Mouse (Mus musculus): ENCODE results near the gene Pth. TPM values are rescaled to one million over a fixed set of nuclear protein-coding genes. Genes with fewer than 3 reads are reported as not detected.

Pth gene
- not detected in 2 replicates for polyA plus RNA-seq (2016; fragmentation: Nextera tagmentation; extraction: Ambion mirVana)

DNA sequence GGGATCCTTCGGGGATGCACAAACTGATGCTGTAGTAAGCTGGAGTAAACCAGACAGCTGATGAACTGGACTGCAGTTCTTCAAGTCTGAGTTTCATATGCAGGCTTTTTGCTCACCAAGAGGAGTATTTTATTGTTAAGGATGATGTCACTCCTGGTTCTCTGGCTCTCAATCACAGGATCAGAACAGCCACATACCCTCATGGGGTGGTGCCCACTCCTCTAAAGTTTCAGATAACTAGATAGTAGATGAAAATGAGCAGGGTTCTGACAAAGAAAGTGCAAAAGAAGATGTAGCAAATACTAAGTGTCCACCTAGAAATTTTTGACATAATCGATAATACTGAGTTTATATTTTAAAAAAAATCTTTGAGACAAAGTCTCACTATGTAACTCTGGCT lies at the start of gene Pth:
Pth (minus strand) TSS at position 101 of the 400 bp plus-strand sequence.
- Histone ChIP-seq H3K27me3 (ENCODE audit: low read depth, poor library complexity, severe bottlenecking) (no peaks in the 10 kb centered on the region), H3K4me3 (no peak within 1 kb of the TSS), H3K36me3 (no peaks in the 10 kb centered on the region), H3K27ac (no peak within 1 kb of the TSS), H3K4me1 (no peaks in the 10 kb centered on the region), H3K9me3 (replicated peaks) (no peaks in the 10 kb centered on the region)
- 90% methylated on average over 2 of the region's 2 CpGs for WGBS
- DNase-seq (ENCODE audit: low spot score), result no peak

DNA sequence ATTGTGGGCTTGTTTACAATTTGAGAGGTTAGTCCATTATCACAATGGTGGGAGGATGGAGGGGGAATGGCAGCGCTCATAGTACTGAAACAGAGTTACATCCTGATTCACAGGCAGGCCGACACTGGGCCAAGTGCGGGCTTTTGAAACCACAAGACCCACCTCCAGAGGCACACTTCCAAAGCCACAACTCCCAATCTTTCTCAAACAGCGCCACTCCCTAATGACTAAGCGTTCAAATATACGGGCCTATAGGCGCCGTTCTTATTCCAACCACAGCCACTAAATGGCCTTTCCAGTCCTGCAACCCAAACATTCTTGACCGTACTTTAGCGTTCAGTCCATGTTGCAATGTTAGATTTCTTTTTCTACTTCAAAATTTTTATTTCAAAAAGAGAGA lies 47.9 kb upstream of the Pth start:
- Histone ChIP-seq H3K9me3 (replicated peaks) (no peaks in the 10 kb centered on the region), H3K4me3 (no peak overlapping the region), H3K27me3 (ENCODE audit: low read depth, poor library complexity, severe bottlenecking) (no peaks in the 10 kb centered on the region), H3K36me3 (no peaks in the 10 kb centered on the region), H3K27ac (no peak overlapping the region), H3K4me1 (no peaks in the 10 kb centered on the region)
- DNase-seq (ENCODE audit: low spot score), result no peak
- 87% methylated on average over 10 of the region's 10 CpGs for WGBS

DNA sequence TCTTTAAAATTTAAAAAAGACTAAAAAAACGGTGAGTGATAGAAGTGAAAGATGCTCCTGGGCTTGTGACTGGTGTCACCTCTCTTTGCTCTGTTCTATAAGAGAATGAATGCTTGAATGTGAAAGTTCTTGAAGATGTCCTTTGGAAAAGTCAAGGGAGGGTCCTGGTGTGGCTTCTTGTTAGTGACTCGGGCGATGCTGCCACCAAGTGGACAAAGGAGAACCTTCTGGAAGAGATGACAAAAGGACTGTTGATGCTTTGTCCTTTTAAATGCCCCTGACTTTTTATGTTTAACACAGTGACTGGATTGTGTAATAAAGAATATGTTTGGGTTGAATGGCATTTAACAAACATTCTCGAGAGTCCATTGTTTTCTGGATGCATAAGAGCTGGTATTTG lies 45.9 kb upstream of the Pth start:
- no peaks in the 10 kb centered on the region for H3K4me1 ChIP-seq
- WGBS, result 26% methylated on average over 4 of the region's 4 CpGs
- H3K4me3 ChIP-seq, result no peak overlapping the region
- H3K9me3 ChIP-seq (replicated peaks), result no peaks in the 10 kb centered on the region
- H3K36me3 ChIP-seq, result no peaks in the 10 kb centered on the region
- H3K27ac ChIP-seq, result no peak overlapping the region
- peak; percentile 46 for DNase-seq (ENCODE audit: low spot score)
- no peaks in the 10 kb centered on the region for H3K27me3 ChIP-seq (ENCODE audit: low read depth, poor library complexity, severe bottlenecking)

DNA sequence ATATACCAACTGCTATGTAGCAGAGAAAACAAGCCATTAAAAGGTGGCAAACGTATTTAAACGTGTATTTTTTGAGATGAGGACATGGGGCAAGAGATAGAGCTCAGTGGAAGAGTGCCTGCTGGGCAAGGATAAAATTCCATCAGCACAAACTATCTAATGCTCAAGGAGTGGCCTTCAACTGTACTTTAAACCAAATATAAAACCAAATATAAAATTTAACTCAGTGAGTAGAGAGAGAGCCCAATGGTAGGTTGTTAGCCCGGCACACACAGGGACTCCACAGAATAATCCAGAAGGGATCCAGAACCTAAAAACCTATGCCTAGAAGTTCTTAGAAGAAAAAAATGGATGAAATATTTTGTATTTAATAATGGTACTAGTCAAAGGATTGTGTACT lies 45.1 kb upstream of the Pth start:
- WGBS, result 81% methylated on average over 3 of the region's 3 CpGs
- no peaks in the 10 kb centered on the region for H3K36me3 ChIP-seq
- H3K4me1 ChIP-seq, result no peaks in the 10 kb centered on the region
- H3K27me3 ChIP-seq (ENCODE audit: low read depth, poor library complexity, severe bottlenecking), result no peaks in the 10 kb centered on the region
- H3K4me3 ChIP-seq, result no peak overlapping the region
- no peak overlapping the region for H3K27ac ChIP-seq
- no peaks in the 10 kb centered on the region for H3K9me3 ChIP-seq (replicated peaks)
- DNase-seq (ENCODE audit: low spot score), result no peak

DNA sequence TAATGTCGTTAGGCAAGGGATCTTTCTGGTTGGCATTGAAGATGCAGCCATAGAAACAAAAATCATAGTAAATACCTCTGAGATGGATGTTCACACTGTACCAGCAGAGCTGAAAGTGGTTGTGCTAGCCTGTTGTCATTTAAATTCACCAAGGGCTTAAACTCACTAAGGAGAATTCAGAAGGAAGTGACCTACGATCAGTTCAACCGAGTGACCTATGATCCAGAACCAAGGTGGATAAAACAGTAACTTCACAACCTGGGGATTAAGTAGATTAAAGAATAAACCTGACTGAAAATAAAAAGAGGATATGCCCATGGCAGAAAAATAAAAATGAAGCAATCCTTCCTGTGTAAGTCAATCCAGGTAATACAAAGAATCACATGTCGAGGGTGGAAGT lies 44.5 kb upstream of the Pth start:
- no peaks in the 10 kb centered on the region for H3K9me3 ChIP-seq (replicated peaks)
- no peak overlapping the region for H3K27ac ChIP-seq
- H3K36me3 ChIP-seq, result no peaks in the 10 kb centered on the region
- H3K27me3 ChIP-seq (ENCODE audit: low read depth, poor library complexity, severe bottlenecking), result no peaks in the 10 kb centered on the region
- 87% methylated on average over 4 of the region's 4 CpGs for WGBS
- H3K4me3 ChIP-seq, result no peak overlapping the region
- no peaks in the 10 kb centered on the region for H3K4me1 ChIP-seq
- DNase-seq (ENCODE audit: low spot score), result no peak

DNA sequence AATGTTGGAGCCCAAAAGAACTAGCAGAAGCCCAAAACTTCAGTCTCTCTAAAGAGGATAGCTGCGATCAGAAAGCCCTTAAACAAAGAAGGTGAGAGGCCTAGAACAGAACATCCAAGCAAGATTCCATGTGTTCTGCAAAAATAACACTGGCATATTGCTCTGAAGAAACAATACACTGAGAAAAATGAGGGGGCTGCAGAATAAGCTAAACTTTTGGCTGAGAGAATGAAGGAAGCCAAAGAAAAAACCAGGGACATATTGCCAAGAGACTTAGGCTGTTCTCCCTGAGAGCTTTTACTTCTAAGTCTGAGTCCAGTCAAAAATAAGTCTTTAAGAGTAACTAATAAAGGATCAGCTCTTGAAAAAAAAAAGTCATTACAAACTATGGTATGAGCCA lies 32.4 kb upstream of the Pth start:
- Histone ChIP-seq H3K4me3 (no peak overlapping the region), H3K27ac (no peak overlapping the region), H3K9me3 (replicated peaks) (no peaks in the 10 kb centered on the region), H3K4me1 (no peaks in the 10 kb centered on the region), H3K27me3 (ENCODE audit: low read depth, poor library complexity, severe bottlenecking) (no peaks in the 10 kb centered on the region), H3K36me3 (no peaks in the 10 kb centered on the region)
- 87% methylated on average over 1 of the region's 1 CpGs for WGBS
- DNase-seq (ENCODE audit: low spot score), result no peak

DNA sequence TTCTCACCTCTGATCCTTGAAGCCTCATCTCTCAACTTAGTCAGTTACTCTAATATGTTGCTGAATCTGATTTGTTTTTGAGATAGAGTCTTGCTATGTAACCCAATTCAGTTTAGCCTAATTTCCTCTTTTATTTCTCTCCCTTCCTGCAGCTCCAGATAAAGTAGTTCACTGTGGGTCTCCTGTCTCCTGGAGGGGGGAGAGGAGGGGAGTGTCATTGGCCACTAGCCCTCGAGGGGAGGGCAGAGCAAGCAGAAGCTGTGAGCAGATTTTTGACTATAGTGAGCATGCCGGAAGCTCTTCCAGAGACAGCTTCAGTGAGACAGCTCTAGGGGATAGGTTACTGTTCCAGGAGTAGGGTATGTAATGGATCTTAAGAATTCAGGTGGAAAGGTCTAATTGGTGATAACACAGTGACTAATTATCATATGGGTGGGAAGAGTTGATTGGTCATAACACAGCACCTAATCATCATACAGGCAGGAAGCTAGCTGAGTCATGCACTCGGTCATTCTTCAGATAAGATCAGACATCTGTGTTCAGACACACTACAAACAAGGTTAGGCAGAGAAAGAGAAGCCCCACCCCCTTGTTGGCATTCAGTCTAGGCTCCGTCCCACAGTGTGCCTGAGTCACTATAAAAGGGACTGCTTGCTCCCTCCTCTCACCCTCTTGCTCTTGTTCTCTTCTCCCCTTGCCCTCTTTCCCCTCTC lies 30.9 kb upstream of the Pth start:
- Histone ChIP-seq H3K36me3 (no peaks in the 10 kb centered on the region), H3K27ac (no peak overlapping the region)
- DNase-seq (ENCODE audit: low spot score), result no peak

DNA sequence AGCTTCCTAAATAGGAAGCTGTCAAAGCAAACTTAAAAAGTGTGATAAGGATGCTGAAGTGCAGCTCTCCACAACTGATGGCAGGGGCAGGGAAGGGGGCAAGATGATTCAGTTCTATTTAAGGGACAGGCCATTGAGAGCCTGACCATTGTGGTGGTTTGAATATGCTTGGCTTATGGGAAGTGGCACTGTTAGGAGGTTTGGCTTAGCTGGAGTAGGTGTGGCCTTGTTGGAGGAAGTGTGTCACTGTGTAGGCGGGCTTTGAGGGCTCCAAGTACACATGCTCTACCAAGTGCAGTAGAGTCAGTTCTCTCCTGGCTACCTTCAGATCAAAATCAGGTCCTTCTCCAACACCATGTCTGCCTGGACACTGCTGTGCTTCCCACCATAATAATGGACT lies 28.2 kb upstream of the Pth start:
- DNase-seq (ENCODE audit: low spot score), result no peak
- H3K9me3 ChIP-seq (replicated peaks), result no peaks in the 10 kb centered on the region
- no peak overlapping the region for H3K27ac ChIP-seq
- H3K4me3 ChIP-seq, result no peak overlapping the region
- 92% methylated on average over 1 of the region's 1 CpGs for WGBS
- H3K36me3 ChIP-seq, result no peaks in the 10 kb centered on the region
- no peaks in the 10 kb centered on the region for H3K27me3 ChIP-seq (ENCODE audit: low read depth, poor library complexity, severe bottlenecking)
- no peaks in the 10 kb centered on the region for H3K4me1 ChIP-seq

More for the DNA sequence above, 30.9 kb upstream of the Pth start:
- H3K4me3 ChIP-seq, result no peak overlapping the region
- H3K27me3 ChIP-seq (ENCODE audit: low read depth, poor library complexity, severe bottlenecking), result no peaks in the 10 kb centered on the region
- no peaks in the 10 kb centered on the region for H3K9me3 ChIP-seq (replicated peaks)
- WGBS, result 39% methylated on average over 4 of the region's 4 CpGs
- H3K4me1 ChIP-seq, result no peaks in the 10 kb centered on the region

DNA sequence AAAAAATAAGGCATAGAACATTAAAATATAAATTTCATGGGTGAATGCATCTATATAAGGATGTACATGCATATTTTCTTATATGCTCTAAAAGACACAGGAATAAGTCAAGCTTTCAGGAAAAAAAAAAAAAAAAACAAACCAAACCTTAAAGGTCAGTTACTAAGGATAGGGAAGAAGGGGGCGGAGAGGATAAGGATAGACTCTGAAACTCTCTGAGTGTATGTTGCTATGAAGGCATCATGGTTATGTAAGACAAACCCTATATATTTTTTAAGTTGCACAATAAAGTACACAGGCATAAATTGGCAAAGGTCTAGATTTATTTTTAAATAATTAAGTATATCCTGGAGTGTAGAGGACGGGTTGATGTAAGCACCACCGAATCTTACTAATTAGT lies 26.9 kb upstream of the Pth start:
- no peak for DNase-seq (ENCODE audit: low spot score)

DNA sequence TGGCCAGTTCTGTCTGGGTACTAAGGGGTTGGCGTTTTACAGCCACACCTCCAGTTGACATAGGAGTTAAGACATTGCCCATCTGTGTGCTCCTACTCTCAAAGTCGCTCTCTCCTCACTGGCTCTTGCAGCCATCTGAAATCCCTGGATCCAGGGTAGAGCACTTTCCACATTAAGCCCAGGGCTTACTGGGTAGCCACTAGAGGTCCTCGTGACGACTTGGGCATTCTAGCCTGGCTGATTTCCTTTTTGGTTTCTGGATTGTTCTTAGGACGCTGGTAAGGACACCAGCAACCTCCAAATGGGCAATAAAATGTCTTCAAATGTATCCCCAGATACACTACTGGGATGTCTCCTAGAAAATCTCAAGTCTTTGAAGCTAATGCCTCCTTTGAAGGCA lies 20.3 kb upstream of the Pth start:
- no peaks in the 10 kb centered on the region for H3K9me3 ChIP-seq (replicated peaks)
- H3K27ac ChIP-seq, result no peak overlapping the region
- H3K27me3 ChIP-seq (ENCODE audit: low read depth, poor library complexity, severe bottlenecking), result no peaks in the 10 kb centered on the region
- H3K4me1 ChIP-seq, result no peaks in the 10 kb centered on the region
- WGBS, result 50% methylated on average over 5 of the region's 5 CpGs
- H3K36me3 ChIP-seq, result no peaks in the 10 kb centered on the region
- no peak overlapping the region for H3K4me3 ChIP-seq
- DNase-seq (ENCODE audit: low spot score), result no peak

More for the DNA sequence above, 26.9 kb upstream of the Pth start:
- Histone ChIP-seq H3K27me3 (ENCODE audit: low read depth, poor library complexity, severe bottlenecking) (no peaks in the 10 kb centered on the region), H3K9me3 (replicated peaks) (no peaks in the 10 kb centered on the region), H3K4me3 (no peak overlapping the region), H3K27ac (no peak overlapping the region), H3K4me1 (no peaks in the 10 kb centered on the region), H3K36me3 (no peaks in the 10 kb centered on the region)
- WGBS, result 94% methylated on average over 3 of the region's 3 CpGs

DNA sequence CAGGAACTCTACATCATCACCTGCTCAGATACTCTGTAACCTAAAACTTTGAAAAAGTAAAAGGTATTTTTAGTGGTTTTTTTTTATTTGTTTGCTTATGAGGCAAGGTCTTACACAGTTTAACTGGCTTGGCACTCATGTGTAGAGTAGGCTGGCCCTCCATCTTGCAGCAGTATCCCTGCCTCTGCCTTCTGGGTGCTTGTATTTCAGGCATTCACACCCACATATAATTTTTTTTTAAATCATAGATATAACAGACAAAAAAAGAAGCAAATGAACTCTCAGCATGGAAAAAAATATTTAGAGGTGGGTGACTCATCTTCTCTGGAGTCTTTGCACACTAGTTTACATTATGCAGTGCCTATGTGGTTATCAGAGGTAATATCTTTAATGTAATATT lies 9.7 kb upstream of the Pth start:
- Histone ChIP-seq H3K27me3 (ENCODE audit: low read depth, poor library complexity, severe bottlenecking) (no peaks in the 10 kb centered on the region), H3K9me3 (replicated peaks) (no peaks in the 10 kb centered on the region), H3K4me1 (no peaks in the 10 kb centered on the region), H3K4me3 (no peak overlapping the region), H3K36me3 (no peaks in the 10 kb centered on the region), H3K27ac (no peak overlapping the region)
- DNase-seq (ENCODE audit: low spot score), result no peak

DNA sequence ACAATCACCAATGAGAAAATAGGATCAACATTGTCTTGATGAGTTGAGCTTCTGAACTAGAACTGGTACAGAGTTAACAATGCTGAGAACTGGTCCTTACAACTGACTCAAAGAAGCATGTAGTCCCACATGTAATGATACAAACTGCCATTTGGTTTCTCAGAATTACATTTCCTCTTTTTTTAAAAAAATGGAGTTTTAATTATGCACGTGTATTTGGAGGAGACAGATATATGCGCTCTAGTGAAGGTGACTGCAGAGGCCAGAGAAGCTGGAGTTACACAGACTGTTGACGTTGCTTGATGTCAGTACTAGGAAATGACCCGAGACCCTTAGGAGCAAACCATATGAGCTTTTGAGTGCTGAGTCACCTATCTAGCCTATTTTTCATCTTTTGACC lies 8.3 kb upstream of the Pth start:
- no peak overlapping the region for H3K4me3 ChIP-seq
- H3K27me3 ChIP-seq (ENCODE audit: low read depth, poor library complexity, severe bottlenecking), result no peaks in the 10 kb centered on the region
- WGBS, result 92% methylated on average over 4 of the region's 4 CpGs
- H3K27ac ChIP-seq, result no peak overlapping the region
- no peaks in the 10 kb centered on the region for H3K4me1 ChIP-seq
- DNase-seq (ENCODE audit: low spot score), result no peak
- H3K36me3 ChIP-seq, result no peaks in the 10 kb centered on the region
- no peaks in the 10 kb centered on the region for H3K9me3 ChIP-seq (replicated peaks)

DNA sequence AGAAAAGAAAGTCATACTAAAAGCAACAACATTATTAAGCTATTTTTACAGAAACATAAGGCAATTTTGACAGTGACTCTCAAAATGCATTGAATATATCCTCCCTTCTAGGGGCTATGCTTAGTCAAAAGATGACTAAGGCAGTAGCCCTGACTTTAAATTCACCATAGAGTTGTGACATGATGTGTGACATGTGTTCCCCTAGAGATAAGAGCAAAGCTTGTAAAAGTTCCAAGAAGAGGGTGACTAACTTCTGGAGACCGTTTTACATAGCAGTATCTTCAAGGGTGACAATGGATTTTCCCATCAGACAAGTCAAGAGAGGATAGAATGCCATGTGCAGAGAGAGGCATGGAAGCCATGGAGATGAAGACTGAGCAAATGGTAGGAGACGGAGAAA lies 3.2 kb upstream of the Pth start:
- Histone ChIP-seq H3K9me3 (replicated peaks) (no peaks in the 10 kb centered on the region), H3K4me3 (no peak overlapping the region), H3K27me3 (ENCODE audit: low read depth, poor library complexity, severe bottlenecking) (no peaks in the 10 kb centered on the region), H3K4me1 (no peaks in the 10 kb centered on the region), H3K36me3 (no peaks in the 10 kb centered on the region), H3K27ac (no peak overlapping the region)
- DNase-seq (ENCODE audit: low spot score), result no peak
- 82% methylated on average over 2 of the region's 2 CpGs for whole genome bisulfite sequencing
